Mouse (Mus musculus) cerebellum, adult 9-11 months (tissue): ENCODE data around the gene Cd244a.

ENCODE experiments used
- DNase-seq: peaks from one replicate; pipeline ENCODE4 v3.0.0; 2022

The Cd244a gene

GRCm38 (mm10) chr1:171658561-171658991 lies 99.6 kb downstream of the Cd244a start:
- no peak for DNase-seq
